Mouse (Mus musculus): ENCODE measurements at regions not wholly inside any gene's neighbourhood (a gene's known extent, or its start where the extent isn't known, plus 50 kb on each side); places are given as distances from the start of the nearest gene placed in this dataset.

GRCm38 (mm10) chr13:45208540-45209197 is 130.2 kb downstream of the Gm9817 start:
- no peak for TF ChIP-seq CTCF (IDR thresholded peaks at IDR 0.05; ENCODE audit: low read depth, low read length)
- TF ChIP-seq POLR2A (IDR thresholded peaks at IDR 0.05; ENCODE audit: extremely low read depth, insufficient read depth, low read length), result no peak

Data from liver, adult 2 months (tissue).